Mouse (Mus musculus) layer of hippocampus, adult 18-20 months (tissue): ENCODE measurements at regions not wholly inside any gene's neighbourhood (a gene's known extent, or its start where the extent isn't known, plus 50 kb on each side); places are given as distances from the start of the nearest gene placed in this dataset.

ENCODE experiments used
- DNase-seq, 2 experiments: peaks; one replicate each; pipeline ENCODE4 v3.0.0; 2022; ENCODE audit warnings: low spot score in 2 of 2

- no peak for DNase-seq
Measured at GRCm38 (mm10) chr17:10079853-10080650, 239.6 kb downstream of the Qk start.

DNA sequence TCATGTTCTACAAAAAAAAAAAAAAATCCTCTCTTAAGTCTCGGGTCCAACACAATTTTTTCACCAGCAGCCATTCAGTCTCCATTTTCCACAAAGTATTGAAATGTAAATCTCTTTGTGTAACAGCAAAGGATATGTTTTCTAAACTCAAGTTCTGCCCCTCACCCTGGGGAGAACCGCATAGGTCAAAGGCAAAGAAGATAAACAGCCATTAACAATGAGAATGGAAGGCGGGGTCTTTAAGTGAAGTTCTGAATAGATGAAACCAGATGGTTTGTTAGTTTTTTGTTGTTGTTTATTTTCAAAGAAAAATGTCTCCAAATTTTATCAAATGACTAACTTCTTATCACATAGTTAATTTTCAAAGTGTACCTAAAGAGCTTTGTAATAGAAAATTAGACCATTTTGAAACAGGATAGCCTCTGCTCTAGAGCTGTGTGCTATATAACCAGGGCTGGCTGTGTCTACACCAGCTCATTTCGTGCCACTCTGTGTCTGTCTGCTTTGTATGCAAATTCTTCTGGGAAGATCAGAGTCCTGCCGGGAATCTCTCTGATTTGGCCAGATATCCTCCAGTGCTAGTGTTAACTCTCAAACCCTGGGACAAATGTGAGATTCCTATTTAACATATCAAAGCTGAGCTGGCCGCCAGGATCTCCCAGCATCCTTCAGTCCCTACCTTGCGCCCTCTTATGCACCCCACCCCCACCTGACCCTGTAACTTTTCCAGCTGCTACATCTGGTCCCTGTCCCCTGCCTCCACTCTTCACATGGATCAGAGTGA is 240.9 kb downstream of the Qk start:
- DNase-seq, result no peak

- no peak for DNase-seq
Measured at GRCm38 (mm10) chr17:10073301-10073700, 246.4 kb downstream of the Qk start.

GRCm38 (mm10) chr17:10069251-10069650 is 250.4 kb downstream of the Qk start:
- no peak for DNase-seq

GRCm38 (mm10) chr17:10065131-10065530 is 254.5 kb downstream of the Qk start:
- DNase-seq, result no peak

DNA sequence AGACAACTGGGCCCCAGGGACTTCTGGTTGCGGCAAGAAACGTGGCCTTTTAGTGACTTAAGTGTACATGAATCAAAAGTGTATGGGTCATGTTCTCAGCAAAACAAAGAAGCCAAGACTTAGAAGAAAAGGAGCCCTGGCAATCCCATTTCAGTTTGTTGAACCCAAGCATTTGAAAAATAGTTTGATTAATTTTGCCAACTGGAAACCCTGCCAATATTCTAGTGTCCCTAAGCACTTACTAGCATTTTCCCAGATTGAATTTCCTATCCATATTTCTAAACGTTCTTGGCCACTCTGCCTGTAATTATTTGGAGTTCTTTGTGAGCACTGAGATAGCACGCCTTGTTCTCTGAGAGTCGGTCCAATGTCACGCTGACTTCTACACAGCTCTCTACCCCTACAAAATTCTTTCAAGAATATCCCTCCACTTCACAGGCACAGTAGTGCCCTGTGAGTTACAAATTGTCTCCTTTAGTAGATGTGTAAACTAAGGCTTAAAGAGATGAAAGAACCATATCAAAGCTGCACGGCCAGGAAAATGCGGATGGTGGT is 257.0 kb downstream of the Qk start:
- DNase-seq, result no peak

GRCm38 (mm10) chr17:10057736-10058135 is 261.9 kb downstream of the Qk start:
- DNase-seq, result no peak

DNA sequence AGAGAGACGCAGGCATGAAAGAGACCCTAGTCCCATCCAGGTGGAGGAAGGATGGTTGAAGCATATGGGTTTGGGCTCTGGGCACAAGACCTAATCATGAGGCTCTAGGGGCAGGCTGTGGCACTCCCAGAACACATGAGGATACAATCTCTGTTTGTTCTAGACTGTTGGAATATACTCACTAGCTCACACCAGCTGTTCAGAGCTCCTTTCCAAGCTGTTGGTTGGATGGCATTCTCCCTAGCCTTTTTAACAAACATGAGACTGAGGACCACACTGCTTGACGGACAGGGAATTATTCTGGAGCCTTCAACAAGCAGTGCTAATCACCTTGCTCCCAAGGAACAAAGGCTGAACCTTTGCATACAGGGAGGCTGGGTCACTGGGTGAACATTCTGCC is 263.6 kb downstream of the Qk start:
- DNase-seq, result peak; percentile 25 to 67

DNA sequence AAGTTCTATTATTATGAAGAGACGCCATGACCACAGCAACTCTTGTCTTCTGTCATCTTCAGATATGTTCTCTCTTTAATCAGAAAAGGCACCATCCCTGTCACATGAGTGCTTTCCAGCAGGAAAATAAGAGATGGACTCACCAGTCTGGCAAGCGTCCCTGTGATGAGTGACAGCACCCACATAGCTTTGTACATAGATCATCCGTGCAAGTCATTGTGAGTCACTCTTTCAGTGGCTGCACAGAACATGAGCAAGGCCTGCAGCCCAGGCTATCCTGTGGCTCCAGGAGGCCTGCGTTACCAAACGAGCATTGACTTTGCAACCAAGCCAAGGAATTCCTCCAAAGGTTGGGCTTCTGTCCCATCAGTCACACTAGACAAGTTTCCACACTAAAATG is 265.3 kb downstream of the Qk start:
- peak; percentile 36 to 57 for DNase-seq

DNA sequence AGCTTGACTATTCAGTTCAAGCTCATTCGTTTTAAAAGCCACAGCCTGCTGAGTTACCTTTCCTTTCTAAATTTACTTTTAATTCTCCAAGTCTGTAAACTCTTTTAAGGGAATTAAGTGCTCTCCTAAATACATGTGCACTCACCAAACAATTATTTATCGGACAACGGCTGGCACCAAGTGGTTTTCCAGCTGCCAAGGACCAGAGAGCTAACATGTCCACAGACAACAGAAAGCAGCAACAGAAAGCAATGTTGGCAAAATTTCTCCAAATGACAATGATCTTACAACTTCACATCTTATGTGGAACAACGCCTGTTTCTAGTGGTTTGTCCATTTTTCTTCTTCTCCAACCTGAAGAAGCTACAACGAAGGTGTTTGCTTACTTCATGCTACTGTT is 275.3 kb downstream of the Qk start:
- DNase-seq, result no peak

GRCm38 (mm10) chr17:10042042-10042652 is 277.5 kb downstream of the Qk start:
- no peak for DNase-seq

- no peak for DNase-seq
Measured at GRCm38 (mm10) chr17:10040951-10041359, 278.7 kb downstream of the Qk start.

GRCm38 (mm10) chr17:10040375-10040774 is 279.3 kb downstream of the Qk start:
- DNase-seq, result no peak

- DNase-seq, result no peak
Measured at GRCm38 (mm10) chr17:10037799-10038445, 281.7 kb downstream of the Qk start.

DNA sequence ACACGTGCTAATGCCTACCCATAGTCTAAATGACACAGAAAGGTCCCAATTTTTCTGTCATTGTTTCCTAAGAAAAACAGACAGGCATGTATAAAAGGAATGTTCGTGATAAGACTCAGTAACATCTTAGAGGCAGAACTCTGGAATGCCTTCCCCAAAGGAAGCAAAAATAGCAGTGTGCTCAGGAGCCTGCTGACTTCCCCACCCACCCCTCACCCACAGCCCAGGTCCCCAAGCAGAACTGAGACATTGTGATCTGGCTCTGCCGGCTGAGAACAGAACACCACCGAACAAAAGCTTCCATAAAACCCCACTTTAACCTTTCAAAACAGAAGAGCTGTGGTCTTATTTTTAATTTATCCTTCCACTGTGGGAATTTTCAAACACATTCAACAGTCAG is 286.1 kb downstream of the Qk start:
- no peak for DNase-seq

GRCm38 (mm10) chr17:10031033-10031432 is 288.6 kb downstream of the Qk start:
- no peak for DNase-seq

- no peak for DNase-seq
Measured at GRCm38 (mm10) chr17:10026770-10027169, 292.9 kb downstream of the Qk start.

DNA sequence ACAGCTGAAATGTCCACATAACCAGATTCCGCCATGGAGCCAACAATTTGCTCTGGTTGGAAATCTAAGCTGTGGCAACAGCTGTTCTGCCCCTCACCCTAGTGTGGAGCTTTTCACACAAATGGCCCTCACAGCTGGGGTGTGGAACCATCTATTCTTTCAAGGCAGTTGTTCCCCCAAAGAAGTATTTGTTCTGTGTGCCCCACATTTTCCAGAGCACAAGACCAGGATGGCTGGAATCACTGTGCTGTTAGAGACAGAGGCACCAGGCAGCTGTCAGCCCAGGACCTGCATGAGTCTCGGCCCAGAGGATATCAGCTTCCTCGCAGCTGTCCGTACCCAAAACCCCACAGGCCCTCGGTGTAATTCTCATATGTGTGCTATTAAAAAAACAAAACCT is 294.4 kb downstream of the Qk start:
- DNase-seq, result no peak

- no peak for DNase-seq
Measured at GRCm38 (mm10) chr17:10024323-10024722, 295.3 kb downstream of the Qk start.

GRCm38 (mm10) chr17:10012161-10012560 is 307.5 kb downstream of the Qk start:
- no peak for DNase-seq

DNA sequence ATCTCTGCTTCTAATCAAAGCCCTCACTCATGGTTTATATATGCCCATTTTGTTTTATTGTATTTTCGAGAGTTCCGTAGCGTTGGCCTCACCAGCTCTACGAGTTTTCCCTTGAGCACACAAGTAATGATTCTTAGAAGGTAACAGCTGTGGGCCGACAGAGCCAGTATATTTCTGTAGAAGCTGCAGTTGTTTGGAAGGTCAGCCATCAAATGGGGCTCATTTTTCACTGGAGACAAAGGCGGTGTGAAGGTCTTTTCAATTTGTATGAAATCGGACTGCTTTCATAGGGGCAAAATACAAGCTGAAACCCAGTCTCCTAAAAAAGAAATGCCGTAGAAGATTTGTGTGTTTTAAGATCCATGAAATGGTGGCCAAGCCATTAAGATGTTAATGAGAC is 307.9 kb downstream of the Qk start:
- no peak for DNase-seq
